Mouse (Mus musculus): ENCODE measurements at regions not wholly inside any gene's neighbourhood (a gene's known extent, or its start where the extent isn't known, plus 50 kb on each side); places are given as distances from the start of the nearest gene placed in this dataset.

DNA sequence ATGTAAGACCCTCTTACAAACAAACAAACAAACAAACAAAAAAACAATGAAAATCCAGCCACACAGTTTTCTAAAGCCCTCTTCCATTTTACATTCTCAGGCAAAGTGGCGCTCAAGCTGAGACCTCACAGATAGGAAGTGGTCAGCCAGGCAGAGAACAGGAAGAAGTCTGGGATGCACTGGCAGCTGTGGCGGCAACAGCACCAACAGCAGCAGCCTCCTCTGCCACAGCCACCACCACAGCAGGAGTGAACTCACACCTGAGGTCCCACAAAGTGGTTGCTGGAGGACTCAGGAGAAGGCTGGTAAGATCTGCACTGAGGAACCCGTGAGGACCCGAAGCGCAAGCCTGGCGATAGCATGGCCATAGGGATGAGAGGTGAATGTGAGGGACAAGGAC, 156.3 kb downstream of the Grm4 start:
- H3K27me3 ChIP-seq (replicated peaks): no peaks in the 10 kb centered on the region
- H3K36me3 ChIP-seq: no peaks in the 10 kb centered on the region
- no peaks in the 10 kb centered on the region for H3K9me3 ChIP-seq (replicated peaks)
- no peak overlapping the region for H3K4me3 ChIP-seq
- 90% methylated on average over 6 of the region's 6 CpGs for WGBS
- no peak for ATAC-seq (ENCODE audit: insufficient number of reproducible peaks, low FRiP score)
- no peak overlapping the region for H3K9ac ChIP-seq
- H3K4me1 ChIP-seq (replicated peaks): no peaks in the 10 kb centered on the region
- H3K27ac ChIP-seq (ENCODE audit: poor library complexity, severe bottlenecking): no peak overlapping the region
- no peak overlapping the region for H3K4me2 ChIP-seq

DNA sequence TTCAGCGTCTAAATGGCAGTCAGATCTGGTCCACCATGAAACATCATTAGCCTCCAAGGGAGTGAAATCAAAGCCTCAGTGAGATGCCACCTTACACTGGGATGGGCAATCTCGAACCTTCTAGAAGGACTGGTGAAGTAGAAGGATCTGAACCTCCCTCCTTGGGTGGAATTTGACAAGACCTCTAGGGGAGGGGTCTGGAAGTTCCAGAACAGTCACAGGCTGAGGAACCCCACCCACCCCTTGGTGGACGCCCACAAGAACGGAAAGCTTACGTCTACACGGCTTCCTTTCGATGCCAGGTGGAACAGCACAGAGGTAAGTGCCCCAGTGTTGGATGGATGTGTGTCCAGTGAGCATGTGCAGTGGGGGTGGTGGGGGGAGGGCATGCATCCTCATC, 156.9 kb downstream of the Grm4 start:
- Histone ChIP-seq H3K27ac (ENCODE audit: poor library complexity, severe bottlenecking) (no peak overlapping the region), H3K4me1 (replicated peaks) (peaks cover 3% of the 10 kb centered on the region), H3K27me3 (replicated peaks) (no peaks in the 10 kb centered on the region), H3K9ac (no peak overlapping the region), H3K36me3 (no peaks in the 10 kb centered on the region), H3K4me3 (no peak overlapping the region), H3K4me2 (no peak overlapping the region), H3K9me3 (replicated peaks) (no peaks in the 10 kb centered on the region)
- WGBS: 84% methylated on average over 7 of the region's 7 CpGs
- ATAC-seq (ENCODE audit: insufficient number of reproducible peaks, low FRiP score): no peak

DNA sequence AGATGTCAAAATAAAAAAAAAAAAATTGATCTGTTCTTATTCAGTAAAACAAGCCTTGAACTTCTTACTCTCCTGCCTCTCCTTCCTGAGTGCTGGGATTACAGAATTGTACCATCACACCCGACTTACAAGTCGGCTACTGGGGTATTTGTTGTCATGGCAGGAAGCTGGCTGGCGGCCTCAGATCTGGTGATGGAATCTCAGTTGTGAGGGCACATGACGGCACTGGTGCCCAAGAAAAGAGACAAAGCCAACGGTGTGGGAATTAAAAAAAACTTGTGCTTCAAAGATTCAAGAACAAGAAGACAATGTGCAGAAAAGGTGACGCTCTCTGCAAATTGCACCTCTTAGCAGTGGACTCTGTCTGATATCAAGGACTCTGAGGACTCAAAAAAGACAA, 157.3 kb downstream of the Grm4 start:
- Histone ChIP-seq H3K9me3 (replicated peaks) (no peaks in the 10 kb centered on the region), H3K27ac (ENCODE audit: poor library complexity, severe bottlenecking) (no peak overlapping the region), H3K9ac (no peak overlapping the region), H3K4me3 (no peak overlapping the region), H3K27me3 (replicated peaks) (no peaks in the 10 kb centered on the region), H3K36me3 (no peaks in the 10 kb centered on the region), H3K4me2 (no peak overlapping the region), H3K4me1 (replicated peaks) (peaks cover 7% of the 10 kb centered on the region)
- 66% methylated on average over 6 of the region's 6 CpGs for WGBS
- ATAC-seq (ENCODE audit: insufficient number of reproducible peaks, low FRiP score): no peak

DNA sequence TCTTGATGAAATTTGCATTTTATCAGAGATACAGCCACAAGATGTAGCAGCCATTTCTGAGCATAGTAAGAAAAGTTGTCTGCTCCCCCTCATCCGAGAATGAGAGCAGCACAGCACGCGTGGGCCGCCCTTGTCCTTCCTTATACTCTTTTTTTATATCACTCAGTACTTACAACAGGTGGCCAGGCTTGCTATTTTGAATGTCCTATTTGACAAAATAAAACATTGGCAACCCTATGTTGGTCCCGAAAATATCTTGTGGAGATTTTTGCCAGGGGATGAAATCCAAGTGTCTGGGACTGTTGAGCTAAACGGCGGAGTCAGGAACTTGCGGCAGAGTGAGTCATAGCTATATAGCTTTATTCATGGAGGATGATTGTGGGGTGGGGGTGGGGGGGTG, 158.0 kb upstream of the Lemd2 start:
- no peaks in the 10 kb centered on the region for H3K36me3 ChIP-seq
- no peak overlapping the region for H3K27ac ChIP-seq (ENCODE audit: poor library complexity, severe bottlenecking)
- 83% methylated on average over 8 of the region's 8 CpGs for WGBS
- H3K4me1 ChIP-seq (replicated peaks): peaks cover 7% of the 10 kb centered on the region
- H3K9me3 ChIP-seq (replicated peaks): no peaks in the 10 kb centered on the region
- H3K9ac ChIP-seq: no peak overlapping the region
- no peaks in the 10 kb centered on the region for H3K27me3 ChIP-seq (replicated peaks)
- H3K4me2 ChIP-seq: no peak overlapping the region
- ATAC-seq (ENCODE audit: insufficient number of reproducible peaks, low FRiP score): no peak
- H3K4me3 ChIP-seq: no peak overlapping the region

GRCm38 (mm10) chr17:27361362-27361761, 157.1 kb upstream of the Lemd2 start:
- Histone ChIP-seq H3K27me3 (replicated peaks) (no peaks in the 10 kb centered on the region), H3K4me1 (replicated peaks) (peaks cover 7% of the 10 kb centered on the region), H3K27ac (ENCODE audit: poor library complexity, severe bottlenecking) (no peak overlapping the region), H3K4me2 (no peak overlapping the region), H3K4me3 (no peak overlapping the region), H3K9ac (no peak overlapping the region), H3K9me3 (replicated peaks) (no peaks in the 10 kb centered on the region), H3K36me3 (no peaks in the 10 kb centered on the region)
- WGBS: 66% methylated on average over 2 of the region's 2 CpGs
- no peak for ATAC-seq (ENCODE audit: insufficient number of reproducible peaks, low FRiP score)

DNA sequence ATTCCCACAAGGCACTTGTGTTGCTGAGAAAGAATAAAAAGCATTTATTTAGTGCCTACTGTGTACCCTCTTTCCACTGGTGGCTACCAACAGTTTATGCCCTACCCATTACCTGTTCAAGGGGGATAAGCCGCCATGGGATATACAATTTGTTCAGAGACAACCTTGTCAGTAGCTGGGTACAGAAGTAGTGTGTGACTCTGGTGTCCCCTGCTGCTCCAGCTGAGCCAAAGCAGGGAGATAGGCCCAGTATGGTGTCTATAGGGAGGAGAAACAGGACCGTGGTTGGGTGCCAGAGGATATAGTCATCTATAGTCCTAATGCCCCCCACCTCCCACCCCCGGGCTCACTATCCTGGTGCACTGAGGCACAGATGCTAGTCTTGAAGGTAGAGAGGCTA, 152.6 kb upstream of the Lemd2 start:
- no peaks in the 10 kb centered on the region for H3K36me3 ChIP-seq
- H3K4me1 ChIP-seq (replicated peaks): peaks cover 7% of the 10 kb centered on the region
- no peak overlapping the region for H3K4me3 ChIP-seq
- H3K4me2 ChIP-seq: no peak overlapping the region
- WGBS: 82% methylated on average over 3 of the region's 3 CpGs
- no peak overlapping the region for H3K9ac ChIP-seq
- no peak for ATAC-seq (ENCODE audit: insufficient number of reproducible peaks, low FRiP score)
- H3K27ac ChIP-seq (ENCODE audit: poor library complexity, severe bottlenecking): no peak overlapping the region
- no peaks in the 10 kb centered on the region; the same call in 1 of the 2 replicates for H3K9me3 ChIP-seq (replicated peaks)
- H3K27me3 ChIP-seq (replicated peaks): no peaks in the 10 kb centered on the region

- 93% methylated on average over 9 of the region's 9 CpGs for WGBS
- no peak for ATAC-seq (ENCODE audit: insufficient number of reproducible peaks, low FRiP score)
Measured at GRCm38 (mm10) chr17:27355717-27356116, 151.4 kb upstream of the Lemd2 start.

DNA sequence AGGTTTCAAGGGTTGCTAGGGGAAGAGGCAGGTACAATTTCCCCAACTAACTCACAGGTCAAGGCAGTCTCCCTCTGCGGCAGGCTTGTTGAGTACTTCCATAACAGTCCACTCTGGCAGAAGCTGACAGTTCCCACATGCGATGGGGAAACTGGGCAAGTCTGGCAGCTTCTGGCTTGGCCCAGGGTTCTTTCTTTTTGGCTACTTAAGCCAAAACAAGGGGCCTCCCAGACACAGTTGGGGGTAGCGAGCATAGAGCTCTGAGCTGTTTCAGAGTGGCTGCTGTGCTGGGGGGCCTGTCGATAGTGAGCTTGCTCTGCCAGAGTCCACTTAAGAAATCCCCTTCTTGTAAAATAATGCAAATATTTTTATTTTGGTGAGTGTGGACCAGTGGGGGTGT, 150.8 kb upstream of the Lemd2 start:
- no peaks in the 10 kb centered on the region for H3K27me3 ChIP-seq (replicated peaks)
- peaks cover 7% of the 10 kb centered on the region for H3K4me1 ChIP-seq (replicated peaks)
- peaks cover 3% of the 10 kb centered on the region for H3K9me3 ChIP-seq (replicated peaks)
- H3K4me3 ChIP-seq: no peak overlapping the region
- H3K36me3 ChIP-seq: no peaks in the 10 kb centered on the region
- no peak overlapping the region for H3K4me2 ChIP-seq
- 90% methylated on average over 4 of the region's 4 CpGs for WGBS
- no peak overlapping the region for H3K27ac ChIP-seq (ENCODE audit: poor library complexity, severe bottlenecking)
- H3K9ac ChIP-seq: no peak overlapping the region
- no peak for ATAC-seq (ENCODE audit: insufficient number of reproducible peaks, low FRiP score)

More at GRCm38 (mm10) chr17:27355717-27356116, 151.4 kb upstream of the Lemd2 start:
- Histone ChIP-seq H3K4me1 (replicated peaks) (peaks cover 7% of the 10 kb centered on the region), H3K9me3 (replicated peaks) (peaks cover under 1% of the 10 kb centered on the region), H3K27ac (ENCODE audit: poor library complexity, severe bottlenecking) (no peak overlapping the region), H3K27me3 (replicated peaks) (no peaks in the 10 kb centered on the region), H3K4me3 (no peak overlapping the region), H3K4me2 (no peak overlapping the region), H3K9ac (no peak overlapping the region), H3K36me3 (no peaks in the 10 kb centered on the region)

- H3K27ac ChIP-seq (ENCODE audit: poor library complexity, severe bottlenecking): no peak overlapping the region
- H3K9ac ChIP-seq: no peak overlapping the region
- peaks cover 3% of the 10 kb centered on the region for H3K9me3 ChIP-seq (replicated peaks)
- WGBS: 86% methylated on average over 9 of the region's 9 CpGs
- H3K4me2 ChIP-seq: no peak overlapping the region
- H3K4me1 ChIP-seq (replicated peaks): no peaks in the 10 kb centered on the region
- 0 out of 2 replicates have a peak, but pooled peaks cover 4% of the 10 kb centered on the region for H3K27me3 ChIP-seq (replicated peaks)
- no peak for ATAC-seq (ENCODE audit: insufficient number of reproducible peaks, low FRiP score)
- H3K4me3 ChIP-seq: no peak overlapping the region
- H3K36me3 ChIP-seq: no peaks in the 10 kb centered on the region
Measured at GRCm38 (mm10) chr17:27349911-27350310, 145.6 kb upstream of the Lemd2 start.

- H3K4me2 ChIP-seq: no peak overlapping the region
- H3K4me1 ChIP-seq (replicated peaks): no peaks in the 10 kb centered on the region
- WGBS: 84% methylated on average over 4 of the region's 4 CpGs
- no peak for ATAC-seq (ENCODE audit: insufficient number of reproducible peaks, low FRiP score)
- 0 out of 2 replicates have a peak, but pooled peaks cover 4% of the 10 kb centered on the region for H3K27me3 ChIP-seq (replicated peaks)
- no peak overlapping the region for H3K9ac ChIP-seq
- no peak overlapping the region for H3K27ac ChIP-seq (ENCODE audit: poor library complexity, severe bottlenecking)
- H3K9me3 ChIP-seq (replicated peaks): peaks cover 3% of the 10 kb centered on the region; the same call in 1 of the 2 replicates
- H3K36me3 ChIP-seq: no peaks in the 10 kb centered on the region
- no peak overlapping the region for H3K4me3 ChIP-seq
Measured at GRCm38 (mm10) chr17:27349432-27349831, 145.2 kb upstream of the Lemd2 start.

- peaks cover 10% of the 10 kb centered on the region; the same call in 1 of the 2 replicates for H3K4me1 ChIP-seq (replicated peaks)
- H3K36me3 ChIP-seq: no peaks in the 10 kb centered on the region
- no peaks in the 10 kb centered on the region for H3K9me3 ChIP-seq (replicated peaks)
- H3K9ac ChIP-seq: no peak overlapping the region; the same call in 1 of the 2 replicates
- H3K4me3 ChIP-seq: 0 out of 2 replicates have a peak overlapping the region, but pooled peaks have one; percentile 5
- H3K27me3 ChIP-seq (replicated peaks): 0 out of 2 replicates have a peak, but pooled peaks cover 4% of the 10 kb centered on the region
- ATAC-seq (ENCODE audit: insufficient number of reproducible peaks, low FRiP score): peak; percentile 54; the same call in 1 of the 2 replicates
- H3K4me2 ChIP-seq: peak overlapping the region; percentile 30
- 42% methylated on average over 13 of the region's 14 CpGs for WGBS
- no peak overlapping the region for H3K27ac ChIP-seq (ENCODE audit: poor library complexity, severe bottlenecking)
Measured at GRCm38 (mm10) chr17:27341952-27342890, 138.0 kb upstream of the Lemd2 start.
